Mouse (Mus musculus): ENCODE results near the gene Hist1h2bn. TPM values are rescaled to one million over a fixed set of nuclear protein-coding genes. Genes with fewer than 3 reads are reported as not detected.
"Not testable (repeated sequence)": the region's sequence is repeated elsewhere in the genome, so short reads cannot be mapped to it uniquely, and the experiment has no call there.

The Hist1h2bn gene
- total and polyA plus RNA-seq, 3 experiments = 5.6 to 1,714 TPM; not detected in 1

DNA sequence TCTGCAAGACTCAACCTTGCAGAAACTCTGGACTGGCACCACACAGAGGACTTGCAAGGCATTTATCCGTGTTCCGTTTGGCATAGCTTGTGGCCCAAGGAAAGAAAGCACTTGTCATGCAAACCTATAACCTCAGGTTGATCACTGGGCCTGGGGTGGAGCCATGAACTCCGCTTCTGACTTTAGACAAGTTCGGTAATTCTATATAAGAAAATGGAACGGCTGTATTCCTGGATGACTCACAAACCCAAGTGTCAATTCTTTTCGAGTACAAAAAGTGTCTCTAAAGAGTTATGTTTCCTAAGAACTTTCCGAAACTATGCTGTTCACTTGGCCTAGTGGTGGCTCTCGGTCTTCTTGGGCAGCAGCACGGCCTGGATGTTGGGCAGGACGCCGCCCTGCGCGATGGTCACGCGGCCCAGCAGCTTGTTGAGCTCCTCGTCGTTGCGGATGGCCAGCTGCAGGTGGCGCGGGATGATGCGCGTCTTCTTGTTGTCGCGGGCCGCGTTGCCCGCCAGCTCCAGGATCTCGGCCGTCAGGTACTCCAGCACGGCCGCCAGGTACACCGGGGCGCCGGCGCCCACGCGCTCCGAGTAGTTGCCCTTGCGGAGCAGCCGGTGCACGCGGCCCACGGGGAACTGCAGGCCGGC, 32.7 kb upstream of the Hist1h2bn start:
- H3K27me3 ChIP-seq (ENCODE audit: control insufficient read depth in 1 of 2, insufficient read depth in 2 of 2, low read length in 2 of 2); H3K4me1 ChIP-seq (ENCODE audit: control insufficient read depth in 1 of 2, insufficient read depth in 2 of 2, low read length in 2 of 2); H3K9me3 ChIP-seq (replicated peaks; ENCODE audit: insufficient read depth, low read length); H3K79me2 ChIP-seq (ENCODE audit: control insufficient read depth, insufficient read depth, low read length, poor library complexity): not testable (repeated sequence)
- Histone ChIP-seq H3K27ac (ENCODE audit: control insufficient read depth, low read depth, low read length) (peak overlapping the region; percentile 91), H3K9ac (ENCODE audit: control insufficient read depth, low read depth, low read length, poor library complexity, severe bottlenecking) (peak overlapping the region; percentile 83), H3K4me3 (ENCODE audit: control insufficient read depth in 1 of 2, insufficient read depth in 1 of 2, low read depth in 2 of 2, low read length in 2 of 2) (peak overlapping the region; percentile 33 to 58), H3K36me3 (ENCODE audit: control insufficient read depth in 1 of 2, insufficient read depth in 2 of 2, low read length in 2 of 2) (peaks cover 0 to 18% of the 10 kb centered on the region in 2 experiments; a peak in 2 of 4 replicates)
- TF ChIP-seq POLR2A (IDR thresholded peaks at IDR 0.05; ENCODE audit: control insufficient read depth in 1 of 2, insufficient read depth in 1 of 2, low read depth in 1 of 2, low read length in 2 of 2, poor library complexity in 1 of 2) (0 out of 4 replicates have a peak, but pooled peaks of 1 of the 2 experiments have one; percentile 43), TBP (IDR thresholded peaks at IDR 0.05; ENCODE audit: low read depth, low read length) (peak; percentile 16; the same call in 1 of the 2 replicates)
- DNase-seq (ENCODE audit: low read depth, low spot score) = peak; percentile 80

DNA sequence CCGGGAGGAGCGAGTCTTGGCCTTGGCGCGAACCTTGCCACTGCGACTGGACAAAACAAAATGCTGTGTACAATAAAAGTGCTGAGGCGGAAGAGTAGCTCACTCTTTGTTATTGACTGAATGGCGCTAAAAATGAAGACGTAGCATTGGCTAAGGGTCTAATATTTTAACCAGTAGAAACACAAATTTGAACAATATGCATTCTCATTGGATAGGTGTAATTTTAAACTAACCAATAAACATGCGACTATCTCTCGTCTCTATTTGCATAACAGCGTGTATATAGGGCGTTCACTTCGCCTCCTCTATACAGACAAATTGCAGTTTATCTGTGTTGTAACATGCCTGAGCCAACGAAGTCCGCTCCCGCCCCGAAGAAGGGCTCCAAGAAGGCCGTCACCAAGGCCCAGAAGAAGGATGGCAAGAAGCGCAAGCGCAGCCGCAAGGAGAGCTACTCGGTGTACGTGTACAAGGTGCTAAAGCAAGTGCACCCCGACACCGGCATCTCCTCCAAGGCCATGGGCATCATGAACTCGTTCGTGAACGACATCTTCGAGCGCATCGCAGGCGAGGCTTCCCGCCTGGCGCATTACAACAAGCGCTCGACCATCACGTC, 32.1 kb upstream of the Hist1h2bn start, which contains the start of gene Hist1h2bm:
Gene Hist1h2bm, plus strand, starts transcription at position 288 of the 616 bp plus-strand sequence.
- Histone ChIP-seq H3K36me3 (ENCODE audit: control insufficient read depth in 1 of 2, insufficient read depth in 2 of 2, low read length in 2 of 2) (peaks cover 0 to 18% of the 10 kb centered on the region in 2 experiments; a peak in 2 of 4 replicates), H3K27ac (ENCODE audit: control insufficient read depth, low read depth, low read length) (peak within 1 kb of the TSS; percentile 91), H3K9ac (ENCODE audit: control insufficient read depth, low read depth, low read length, poor library complexity, severe bottlenecking) (peak within 1 kb of the TSS; percentile 83), H3K4me3 (ENCODE audit: control insufficient read depth in 1 of 2, insufficient read depth in 1 of 2, low read depth in 2 of 2, low read length in 2 of 2) (peak within 1 kb of the TSS; percentile 33 to 58)
- H3K9me3 ChIP-seq (replicated peaks; ENCODE audit: insufficient read depth, low read length); H3K79me2 ChIP-seq (ENCODE audit: control insufficient read depth, insufficient read depth, low read length, poor library complexity); H3K27me3 ChIP-seq (ENCODE audit: control insufficient read depth in 1 of 2, insufficient read depth in 2 of 2, low read length in 2 of 2); H3K4me1 ChIP-seq (ENCODE audit: control insufficient read depth in 1 of 2, insufficient read depth in 2 of 2, low read length in 2 of 2): not testable (repeated sequence)
- DNase-seq (ENCODE audit: low read depth, low spot score) = peak; percentile 95
- TF ChIP-seq POLR2AphosphoS5 (IDR thresholded peaks at IDR 0.05; ENCODE audit: borderline replicate concordance, low read depth, low read length) (peak; percentile 99; the same call in 1 of the 2 replicates), GATA1 (IDR thresholded peaks at IDR 0.05; ENCODE audit: low read depth, low read length) (0 out of 2 replicates have a peak, but pooled peaks have one; percentile 23), POLR2A (IDR thresholded peaks at IDR 0.05; ENCODE audit: control insufficient read depth in 1 of 2, insufficient read depth in 1 of 2, low read depth in 1 of 2, low read length in 2 of 2, poor library complexity in 1 of 2) (peak in 1 of 2 experiments; percentile 92; a peak in 3 of 4 replicates), TBP (IDR thresholded peaks at IDR 0.05; ENCODE audit: low read depth, low read length) (peak; percentile 99)

DNA sequence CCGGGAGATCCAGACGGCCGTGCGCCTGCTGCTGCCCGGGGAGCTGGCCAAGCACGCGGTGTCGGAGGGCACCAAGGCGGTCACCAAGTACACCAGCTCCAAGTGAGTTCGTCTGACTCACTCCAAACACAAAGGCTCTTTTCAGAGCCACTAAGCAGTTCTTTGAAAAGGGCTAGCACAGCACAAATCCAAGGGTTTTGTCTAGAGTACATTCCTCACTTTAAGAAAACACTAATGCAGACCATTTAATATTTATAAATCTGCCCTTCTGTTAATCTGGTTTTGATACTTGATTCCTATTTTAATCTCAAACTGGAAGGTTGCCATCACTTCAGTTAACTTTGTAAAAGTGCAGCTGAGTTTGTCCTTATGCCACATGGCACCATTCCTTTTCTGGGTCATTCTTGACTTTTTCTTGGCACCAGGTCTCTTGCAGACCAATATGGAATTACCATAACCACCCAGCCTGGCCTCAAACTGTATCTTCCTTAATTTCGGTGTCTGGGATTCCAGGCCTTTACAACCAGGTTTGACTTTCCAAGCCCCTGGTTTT, 31.5 kb upstream of the Hist1h2bn start:
- Histone ChIP-seq H3K4me3 (ENCODE audit: control insufficient read depth in 1 of 2, insufficient read depth in 1 of 2, low read depth in 2 of 2, low read length in 2 of 2) (no peak overlapping the region), H3K9me3 (replicated peaks; ENCODE audit: insufficient read depth, low read length) (no peaks in the 10 kb centered on the region), H3K27me3 (ENCODE audit: control insufficient read depth in 1 of 2, insufficient read depth in 2 of 2, low read length in 2 of 2) (no peaks in the 10 kb centered on the region), H3K79me2 (ENCODE audit: control insufficient read depth, insufficient read depth, low read length, poor library complexity) (peaks cover 2% of the 10 kb centered on the region; the same call in 1 of the 2 replicates), H3K27ac (ENCODE audit: control insufficient read depth, low read depth, low read length) (peak overlapping the region; percentile 47), H3K4me1 (ENCODE audit: control insufficient read depth in 1 of 2, insufficient read depth in 2 of 2, low read length in 2 of 2) (peaks cover 0 to 7% of the 10 kb centered on the region in 2 experiments; a peak in 2 of 4 replicates), H3K9ac (ENCODE audit: control insufficient read depth, low read depth, low read length, poor library complexity, severe bottlenecking) (peak overlapping the region; percentile 53), H3K36me3 (ENCODE audit: control insufficient read depth in 1 of 2, insufficient read depth in 2 of 2, low read length in 2 of 2) (peaks cover 0 to 18% of the 10 kb centered on the region in 2 experiments; a peak in 2 of 4 replicates)
- no peak for TF ChIP-seq CHD1 (IDR thresholded peaks at IDR 0.05; ENCODE audit: low read depth, low read length)
- TF ChIP-seq RCOR1 (IDR thresholded peaks at IDR 0.05; ENCODE audit: low read depth, low read length) = no peak
- TF ChIP-seq POLR2A (IDR thresholded peaks at IDR 0.05; ENCODE audit: control insufficient read depth in 1 of 2, insufficient read depth in 1 of 2, low read depth in 1 of 2, low read length in 2 of 2, poor library complexity in 1 of 2) = peak; percentile 81 to 98; a peak in 3 of 4 replicates
- no peak for TF ChIP-seq MAX (IDR thresholded peaks at IDR 0.05; ENCODE audit: low read length)
- no peak for TF ChIP-seq MAFK (IDR thresholded peaks at IDR 0.05; ENCODE audit: borderline replicate concordance, low read depth, low read length)
- peak; percentile 54; the same call in 1 of the 2 replicates for TF ChIP-seq POLR2AphosphoS5 (IDR thresholded peaks at IDR 0.05; ENCODE audit: borderline replicate concordance, low read depth, low read length)
- DNase-seq (ENCODE audit: low read depth, low spot score) = peak; percentile 84

Measured in MEL (cell line).